Mouse (Mus musculus): ENCODE results near the gene Scn8a. TPM values are rescaled to one million over a fixed set of nuclear protein-coding genes. Genes with fewer than 3 reads are reported as not detected.
A peak's percentile ranks its signal among the peaks of the same experiment; 100 is the strongest.

The Scn8a gene
- polyA plus RNA-seq, 2 experiments: 4.7 to 8.4 TPM

DNA sequence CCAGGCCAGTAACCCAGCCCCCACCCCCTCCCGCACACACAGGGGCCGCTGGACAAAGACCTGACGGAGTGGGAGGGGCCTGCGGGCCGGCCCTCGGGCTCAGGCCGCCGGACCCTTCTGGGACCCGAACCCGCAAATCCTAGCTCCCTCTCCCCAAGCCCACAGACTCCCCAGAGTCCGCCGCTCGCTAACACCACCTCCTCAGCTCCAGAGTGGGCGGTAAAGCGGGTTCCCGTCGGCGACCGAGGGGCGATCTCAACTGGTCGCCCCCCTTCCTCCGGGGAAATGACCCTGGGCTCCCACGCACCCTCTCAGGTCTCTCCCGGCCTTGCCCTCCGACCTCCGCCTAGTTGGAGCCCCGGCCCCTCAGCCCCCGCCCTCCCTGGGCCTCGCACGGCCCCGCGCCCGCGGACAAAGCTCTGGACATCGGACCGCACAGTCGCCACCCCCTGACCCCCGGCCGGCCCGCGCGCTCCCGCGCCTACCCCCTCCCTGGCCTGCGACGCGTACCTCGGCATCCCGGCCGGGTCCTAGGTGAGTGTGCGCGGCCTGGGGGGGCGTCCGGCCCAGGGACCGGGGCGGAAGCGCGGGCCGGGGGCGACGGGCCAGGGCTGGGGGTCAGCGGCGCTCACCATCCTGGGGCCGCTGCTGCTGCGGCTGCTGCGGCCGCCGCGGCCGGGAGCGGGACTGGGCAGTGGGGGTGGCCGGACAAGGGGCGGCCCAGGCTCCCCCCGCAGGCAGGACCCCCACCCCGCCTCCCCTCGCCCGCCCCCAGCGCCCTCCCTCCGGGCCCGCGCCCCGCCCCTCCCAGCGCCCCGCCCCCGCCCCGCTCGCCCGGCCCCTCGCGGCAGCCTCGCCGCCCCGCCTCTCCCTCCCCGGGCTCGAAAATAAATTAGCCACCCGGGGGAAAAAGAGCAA, 208.4 kb downstream of the Scn8a start, which contains the start of gene Fignl2:
Gene Fignl2, minus strand, starts transcription at position 755 of the 918 bp plus-strand sequence.
- Histone ChIP-seq H3K4me2 (replicated peaks; ENCODE audit: low read depth, low read length, severe bottlenecking) (peak within 1 kb of the TSS; percentile 78), H3K27me3 (ENCODE audit: control insufficient read depth, insufficient read depth, low read length) (no peaks in the 10 kb centered on the region), H3K4me3 (replicated peaks; ENCODE audit: low read length) (peak within 1 kb of the TSS; percentile 88), H3K36me3 (ENCODE audit: control insufficient read depth, insufficient read depth, low read length) (no peaks in the 10 kb centered on the region), H3K27ac (replicated peaks; ENCODE audit: low read depth, low read length) (peak within 1 kb of the TSS; percentile 69), H3K4me1 (ENCODE audit: control insufficient read depth, insufficient read depth, low read length) (peaks cover 38% of the 10 kb centered on the region), H3K9me3 (ENCODE audit: control insufficient read depth, low read length) (no peaks in the 10 kb centered on the region), H3K9ac (ENCODE audit: low read depth, low read length, severe bottlenecking) (peak within 1 kb of the TSS; percentile 90)
- ATAC-seq (ENCODE audit: low FRiP score, low read depth) (peak; percentile 48), DNase-seq (ENCODE audit: low spot score) (no peak)
- no peak for TF ChIP-seq POLR2A (IDR thresholded peaks at IDR 0.05; ENCODE audit: borderline replicate concordance, extremely low read depth, insufficient read depth, insufficient read length)
- WGBS: under 1% methylated on average over 42 of the region's 96 CpGs

DNA sequence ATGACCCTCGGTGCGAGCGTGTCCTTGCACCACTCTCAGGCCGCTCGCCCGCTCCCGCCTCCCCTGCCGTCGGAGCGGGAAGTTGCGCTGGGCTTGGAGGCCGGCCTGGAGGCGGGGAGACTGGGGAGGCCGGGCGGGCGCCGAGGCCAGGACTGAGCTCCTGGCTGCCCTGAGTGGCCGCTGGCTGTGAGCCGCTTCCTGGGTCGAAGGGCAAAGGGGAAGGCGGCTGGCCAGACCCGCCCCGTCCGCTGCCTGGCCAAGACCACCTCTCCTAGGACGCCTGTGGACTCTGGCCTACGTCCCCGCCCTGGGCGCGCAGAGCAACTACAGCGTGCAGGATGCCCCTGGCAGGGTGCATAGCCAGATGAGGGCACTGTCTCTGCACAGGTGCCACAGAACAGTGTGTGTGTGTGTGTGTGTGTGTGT, 209.1 kb downstream of the Scn8a start:
- ATAC-seq (ENCODE audit: low FRiP score, low read depth) (peak; percentile 56), DNase-seq (ENCODE audit: low spot score) (peak; percentile 59)
- Histone ChIP-seq H3K27me3 (ENCODE audit: control insufficient read depth, insufficient read depth, low read length) (no peaks in the 10 kb centered on the region), H3K4me3 (replicated peaks; ENCODE audit: low read length) (peak overlapping the region; percentile 88), H3K36me3 (ENCODE audit: control insufficient read depth, insufficient read depth, low read length) (no peaks in the 10 kb centered on the region), H3K9ac (ENCODE audit: low read depth, low read length, severe bottlenecking) (peak overlapping the region; percentile 90), H3K4me2 (replicated peaks; ENCODE audit: low read depth, low read length, severe bottlenecking) (peak overlapping the region; percentile 78), H3K27ac (replicated peaks; ENCODE audit: low read depth, low read length) (no peak overlapping the region; the same call in 1 of the 2 replicates), H3K9me3 (ENCODE audit: control insufficient read depth, low read length) (no peaks in the 10 kb centered on the region), H3K4me1 (ENCODE audit: control insufficient read depth, insufficient read depth, low read length) (peaks cover 38% of the 10 kb centered on the region)
- WGBS: 0% methylated on average over 13 of the region's 30 CpGs
- no peak for TF ChIP-seq POLR2A (IDR thresholded peaks at IDR 0.05; ENCODE audit: borderline replicate concordance, extremely low read depth, insufficient read depth, insufficient read length)

DNA sequence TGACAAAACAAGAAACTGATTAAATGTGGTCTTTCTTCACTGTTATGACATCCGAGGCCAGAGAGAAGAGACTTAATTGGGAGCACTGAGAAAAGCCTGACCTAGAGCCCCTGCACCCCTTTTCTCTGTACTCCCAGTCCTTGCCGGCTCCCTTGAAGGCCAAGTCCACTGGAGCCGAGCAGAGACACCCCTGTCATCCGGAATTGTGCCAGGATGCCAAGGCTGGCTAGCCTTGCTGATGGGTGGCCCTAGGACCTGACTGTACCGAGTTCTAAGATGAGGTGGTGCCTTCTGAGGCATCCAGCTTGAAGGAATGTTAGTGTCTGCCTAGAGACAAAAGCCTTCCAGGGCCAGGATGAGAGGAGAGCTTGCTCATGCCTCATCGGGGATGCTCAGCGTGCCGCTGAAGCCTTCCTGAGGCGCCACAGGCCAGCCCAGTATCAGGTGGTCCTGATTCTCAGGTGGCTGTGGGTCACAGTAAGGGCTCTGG, 210.4 kb downstream of the Scn8a start:
- Histone ChIP-seq H3K36me3 (ENCODE audit: control insufficient read depth, insufficient read depth, low read length) (no peaks in the 10 kb centered on the region), H3K27me3 (ENCODE audit: control insufficient read depth, insufficient read depth, low read length) (no peaks in the 10 kb centered on the region), H3K4me2 (replicated peaks; ENCODE audit: low read depth, low read length, severe bottlenecking) (no peak overlapping the region), H3K9ac (ENCODE audit: low read depth, low read length, severe bottlenecking) (no peak overlapping the region), H3K27ac (replicated peaks; ENCODE audit: low read depth, low read length) (no peak overlapping the region), H3K4me3 (replicated peaks; ENCODE audit: low read length) (no peak overlapping the region), H3K4me1 (ENCODE audit: control insufficient read depth, insufficient read depth, low read length) (peaks cover 37% of the 10 kb centered on the region), H3K9me3 (ENCODE audit: control insufficient read depth, low read length) (no peaks in the 10 kb centered on the region)
- ATAC-seq (ENCODE audit: low FRiP score, low read depth) (no peak), DNase-seq (ENCODE audit: low spot score) (no peak)
- WGBS: 79% methylated on average over 9 of the region's 9 CpGs
- TF ChIP-seq POLR2A (IDR thresholded peaks at IDR 0.05; ENCODE audit: borderline replicate concordance, extremely low read depth, insufficient read depth, insufficient read length): no peak

DNA sequence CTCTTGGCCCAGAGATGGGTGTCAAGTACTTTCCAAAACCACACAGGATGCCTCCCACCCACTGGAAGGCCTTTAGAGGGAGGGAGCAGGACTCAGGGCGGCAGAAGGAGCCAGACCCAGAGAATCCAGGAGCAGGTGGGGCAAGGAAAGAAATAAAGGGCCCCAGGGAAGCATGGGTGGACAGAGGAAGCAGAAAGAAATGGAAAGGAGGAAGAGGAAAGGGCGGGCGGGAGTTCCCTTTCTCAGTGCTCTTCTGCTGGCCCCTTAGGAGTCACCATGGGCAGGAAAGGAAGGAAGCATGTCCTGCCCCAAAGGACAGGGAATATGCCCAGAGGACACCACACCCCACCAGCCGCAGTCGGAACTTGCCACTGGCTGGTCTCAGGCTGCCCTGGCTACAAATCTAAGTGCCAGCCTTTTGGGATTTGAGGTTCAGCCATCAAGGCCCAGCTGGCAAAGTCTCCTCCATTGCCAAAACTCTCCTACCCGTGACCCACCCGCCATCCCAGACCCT, 211.4 kb downstream of the Scn8a start:
- no peak overlapping the region for H3K9ac ChIP-seq (ENCODE audit: low read depth, low read length, severe bottlenecking)
- no peak for TF ChIP-seq POLR2A (IDR thresholded peaks at IDR 0.05; ENCODE audit: borderline replicate concordance, extremely low read depth, insufficient read depth, insufficient read length)
- no peak overlapping the region for H3K27ac ChIP-seq (replicated peaks; ENCODE audit: low read depth, low read length)
- H3K36me3 ChIP-seq (ENCODE audit: control insufficient read depth, insufficient read depth, low read length): no peaks in the 10 kb centered on the region
- no peaks in the 10 kb centered on the region for H3K9me3 ChIP-seq (ENCODE audit: control insufficient read depth, low read length)
- no peaks in the 10 kb centered on the region for H3K27me3 ChIP-seq (ENCODE audit: control insufficient read depth, insufficient read depth, low read length)
- H3K4me3 ChIP-seq (replicated peaks; ENCODE audit: low read length): no peak overlapping the region
- DNase-seq (ENCODE audit: low spot score) (no peak), ATAC-seq (ENCODE audit: low FRiP score, low read depth) (no peak)
- 72% methylated on average over 7 of the region's 7 CpGs for WGBS
- H3K4me1 ChIP-seq (ENCODE audit: control insufficient read depth, insufficient read depth, low read length): peaks cover 27% of the 10 kb centered on the region
- H3K4me2 ChIP-seq (replicated peaks; ENCODE audit: low read depth, low read length, severe bottlenecking): no peak overlapping the region

DNA sequence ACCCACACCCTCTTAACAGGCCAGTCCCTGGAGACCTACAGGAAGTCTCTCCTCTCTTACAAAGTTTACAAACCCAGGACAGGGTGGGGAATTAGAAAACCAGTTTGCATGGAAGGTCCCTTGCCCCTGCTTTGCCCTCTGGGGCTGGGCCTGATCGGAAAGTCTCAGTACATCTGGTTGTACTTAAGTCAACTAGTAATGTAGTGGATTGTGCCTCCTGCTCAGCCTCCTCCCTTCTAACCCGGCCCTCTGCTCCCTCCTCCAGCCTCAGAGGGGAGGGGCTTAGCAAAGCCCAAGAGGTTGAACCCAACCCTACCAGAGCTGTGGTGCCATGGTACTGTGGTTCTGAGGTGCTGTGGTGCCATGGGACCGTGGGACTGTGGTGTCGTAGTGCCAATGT, 212.6 kb downstream of the Scn8a start:
- DNase-seq (ENCODE audit: low spot score) (peak; percentile 55), ATAC-seq (ENCODE audit: low FRiP score, low read depth) (peak; percentile 33; the same call in 1 of the 2 replicates)
- Histone ChIP-seq H3K27me3 (ENCODE audit: control insufficient read depth, insufficient read depth, low read length) (no peaks in the 10 kb centered on the region), H3K27ac (replicated peaks; ENCODE audit: low read depth, low read length) (no peak overlapping the region), H3K4me2 (replicated peaks; ENCODE audit: low read depth, low read length, severe bottlenecking) (no peak overlapping the region), H3K4me1 (ENCODE audit: control insufficient read depth, insufficient read depth, low read length) (peaks cover 17% of the 10 kb centered on the region), H3K9me3 (ENCODE audit: control insufficient read depth, low read length) (no peaks in the 10 kb centered on the region), H3K36me3 (ENCODE audit: control insufficient read depth, insufficient read depth, low read length) (no peaks in the 10 kb centered on the region), H3K4me3 (replicated peaks; ENCODE audit: low read length) (no peak overlapping the region), H3K9ac (ENCODE audit: low read depth, low read length, severe bottlenecking) (no peak overlapping the region)
- TF ChIP-seq POLR2A (IDR thresholded peaks at IDR 0.05; ENCODE audit: borderline replicate concordance, extremely low read depth, insufficient read depth, insufficient read length): no peak
- WGBS: 41% methylated on average over 4 of the region's 4 CpGs

Data from limb, embryonic 14.5 days (tissue).